Mouse (Mus musculus) midbrain, embryonic 14.5 days (tissue): ENCODE measurements around the gene Ina. TPM values are rescaled to one million over a fixed set of nuclear protein-coding genes. Genes with fewer than 3 reads are reported as not detected.

Experiments
- ATAC-seq: fragments of 200-750 bp; cut with Nextera tagmentation; 2 replicates; pipeline ENCODE4 v1.8.0; 2017; ENCODE audit warnings: moderate number of reproducible peaks, moderate library complexity; ENCODE audit not compliant: low FRiP score, low TSS enrichment
- DNase-seq: peaks from one replicate; pipeline ENCODE4 v3.0.0-alpha.2; 2015
- H3K27ac ChIP-seq: fragments of 300-500 bp; sonication (generic); replicated peaks from 2 replicates; pipeline ENCODE4 v1.5.1; 2014; ENCODE audit warnings: mild to moderate bottlenecking, low read depth, low read length, moderate library complexity
- H3K27me3 ChIP-seq: fragments of 300-500 bp; sonication (generic); 2 replicates; pipeline ENCODE4 v1.6.1; 2014; ENCODE audit warnings: low read length, control low read depth, mixed read lengths; ENCODE audit not compliant: control insufficient read depth, insufficient read depth
- H3K36me3 ChIP-seq: fragments of 300-500 bp; sonication (generic); 2 replicates; pipeline ENCODE4 v1.6.1; 2014; ENCODE audit warnings: low read length, control low read depth; ENCODE audit not compliant: control insufficient read depth, insufficient read depth
- H3K4me1 ChIP-seq: fragments of 300-500 bp; sonication (generic); 2 replicates; pipeline ENCODE4 v1.6.1; 2014; ENCODE audit warnings: mild to moderate bottlenecking, antibody characterized with exemption, low read length, control low read depth; ENCODE audit not compliant: control insufficient read depth, insufficient read depth
- H3K4me2 ChIP-seq: fragments of 300-500 bp; sonication (generic); 2 replicates; pipeline ENCODE4 v1.6.1; 2014; ENCODE audit warnings: mild to moderate bottlenecking, low read length, moderate library complexity
- H3K4me3 ChIP-seq: fragments of 300-500 bp; sonication (generic); replicated peaks from 2 replicates; pipeline ENCODE4 v1.5.1; 2014; ENCODE audit warnings: low read depth, low read length
- H3K9ac ChIP-seq: fragments of 300-500 bp; sonication (generic); replicated peaks from 2 replicates; pipeline ENCODE4 v1.6.1; 2014; ENCODE audit warnings: mild to moderate bottlenecking, low read length, moderate library complexity
- H3K9me3 ChIP-seq: fragments of 300-500 bp; sonication (generic); 2 replicates; pipeline ENCODE4 v1.6.1; 2016; ENCODE audit warnings: low read length, control low read depth, mixed read lengths; ENCODE audit not compliant: control insufficient read depth
- WGBS: fragments of 180-500 bp; shearing (Covaris S2); extraction: QIAGEN DNeasy Blood & Tissue Kit; methylation state at CpG from one replicate; pipeline ENCODE4 v1.1.7; 2014; 5-methylcytosine and 5-hydroxymethylcytosine counted together
- polyA plus RNA-seq: library from polyadenylated mRNA; unstranded; fragments of >200 nt; fragmentation: Nextera tagmentation; extraction: Ambion mirVana; gene quantifications from 2 replicates; pipeline ENCODE4 v1.2.1, GENCODE M21; 2014

Ina gene
- polyA plus RNA-seq, 1 experiment from 2014 or later: 611 TPM

- DNase-seq (no peak), ATAC-seq (no peak)
- WGBS: 63% methylated on average over 5 of the region's 5 CpGs
- Histone ChIP-seq H3K4me1 (no peaks in the 10 kb centered on the region), H3K9ac (no peak overlapping the region), H3K36me3 (no peaks in the 10 kb centered on the region), H3K27ac (no peak overlapping the region), H3K27me3 (no peaks in the 10 kb centered on the region), H3K4me3 (no peak overlapping the region), H3K4me2 (no peak overlapping the region), H3K9me3 (no peaks in the 10 kb centered on the region)
Measured at GRCm38 (mm10) chr19:47005873-47006272, 8.6 kb upstream of the Ina start.

- H3K4me3 ChIP-seq: no peak overlapping the region
- no peaks in the 10 kb centered on the region for H3K9me3 ChIP-seq
- H3K36me3 ChIP-seq: no peaks in the 10 kb centered on the region
- H3K9ac ChIP-seq: no peak overlapping the region
- no peaks in the 10 kb centered on the region for H3K27me3 ChIP-seq
- H3K4me1 ChIP-seq: no peaks in the 10 kb centered on the region
- ATAC-seq: no peak
- under 1% methylated on average over 4 of the region's 4 CpGs for WGBS
- no peak for DNase-seq
- H3K4me2 ChIP-seq: no peak overlapping the region
- H3K27ac ChIP-seq: no peak overlapping the region
Measured at GRCm38 (mm10) chr19:47006321-47006720, 8.2 kb upstream of the Ina start.

GRCm38 (mm10) chr19:47009420-47009819 lies 5.1 kb upstream of the Ina start:
- Histone ChIP-seq H3K9me3 (no peaks in the 10 kb centered on the region), H3K9ac (no peak overlapping the region), H3K4me1 (peaks cover 4% of the 10 kb centered on the region; the same call in 1 of the 2 replicates), H3K4me3 (no peak overlapping the region), H3K27me3 (peaks cover 2% of the 10 kb centered on the region; the same call in 1 of the 2 replicates), H3K36me3 (no peaks in the 10 kb centered on the region), H3K27ac (no peak overlapping the region), H3K4me2 (no peak overlapping the region)
- 94% methylated on average over 7 of the region's 7 CpGs for WGBS
- ATAC-seq (no peak), DNase-seq (no peak)

- no peak for ATAC-seq
- H3K9ac ChIP-seq: no peak overlapping the region
- no peak for DNase-seq
- no peak overlapping the region for H3K27ac ChIP-seq
- H3K4me3 ChIP-seq: no peak overlapping the region
- H3K4me1 ChIP-seq: peaks cover 4% of the 10 kb centered on the region; the same call in 1 of the 2 replicates
- H3K4me2 ChIP-seq: no peak overlapping the region
- H3K9me3 ChIP-seq: no peaks in the 10 kb centered on the region
- peaks cover 6% of the 10 kb centered on the region; the same call in 1 of the 2 replicates for H3K27me3 ChIP-seq
- H3K36me3 ChIP-seq: no peaks in the 10 kb centered on the region
- WGBS: 94% methylated on average over 5 of the region's 5 CpGs
Measured at GRCm38 (mm10) chr19:47009943-47010342, 4.6 kb upstream of the Ina start.

- Histone ChIP-seq H3K4me2 (0 out of 2 replicates have a peak overlapping the region, but pooled peaks have one; percentile 60), H3K27me3 (peaks cover 6% of the 10 kb centered on the region; the same call in 1 of the 2 replicates), H3K27ac (no peak overlapping the region), H3K36me3 (no peaks in the 10 kb centered on the region), H3K4me3 (no peak overlapping the region), H3K9me3 (no peaks in the 10 kb centered on the region), H3K9ac (no peak overlapping the region), H3K4me1 (peaks cover 4% of the 10 kb centered on the region; the same call in 1 of the 2 replicates)
- DNase-seq (no peak), ATAC-seq (no peak)
- 91% methylated on average over 15 of the region's 15 CpGs for WGBS
Measured at GRCm38 (mm10) chr19:47012521-47013130, 1.9 kb upstream of the Ina start.

GRCm38 (mm10) chr19:47013340-47014158 lies 949 bp upstream of the Ina start:
- H3K4me1 ChIP-seq: peaks cover 4% of the 10 kb centered on the region; the same call in 1 of the 2 replicates
- WGBS: 7% methylated on average over 20 of the region's 20 CpGs
- ATAC-seq (no peak), DNase-seq (peak; percentile 69)
- peaks cover 6% of the 10 kb centered on the region; the same call in 1 of the 2 replicates for H3K27me3 ChIP-seq
- no peaks in the 10 kb centered on the region for H3K36me3 ChIP-seq
- peak overlapping the region; percentile 88 for H3K9ac ChIP-seq
- peak overlapping the region; percentile 80 for H3K4me3 ChIP-seq
- peak overlapping the region; percentile 60 for H3K4me2 ChIP-seq
- H3K9me3 ChIP-seq: no peaks in the 10 kb centered on the region
- peak overlapping the region; percentile 95 for H3K27ac ChIP-seq

GRCm38 (mm10) chr19:47014159-47014446 lies 395 bp upstream of the Ina start:
- peaks cover 6% of the 10 kb centered on the region; the same call in 1 of the 2 replicates for H3K27me3 ChIP-seq
- peak overlapping the region; percentile 95 for H3K27ac ChIP-seq
- no peak for DNase-seq

GRCm38 (mm10) chr19:47015396-47015795 lies 898 bp downstream of the Ina start:
- peak; percentile 0; the same call in 1 of the 2 replicates for ATAC-seq
- peak; percentile 60 for DNase-seq

More at GRCm38 (mm10) chr19:47014159-47014446, 395 bp upstream of the Ina start:
- ATAC-seq: peak; percentile 40
- under 1% methylated on average over 11 of the region's 11 CpGs for WGBS
- Histone ChIP-seq H3K9ac (peak overlapping the region; percentile 88), H3K4me1 (peaks cover 7% of the 10 kb centered on the region; the same call in 1 of the 2 replicates), H3K4me3 (peak overlapping the region; percentile 80), H3K9me3 (no peaks in the 10 kb centered on the region), H3K4me2 (peak overlapping the region; percentile 60), H3K36me3 (no peaks in the 10 kb centered on the region)

More at GRCm38 (mm10) chr19:47015396-47015795, 898 bp downstream of the Ina start:
- 1% methylated on average over 37 of the region's 37 CpGs for WGBS
- peak overlapping the region; percentile 88 for H3K9ac ChIP-seq
- H3K4me3 ChIP-seq: peak overlapping the region; percentile 80
- H3K27me3 ChIP-seq: peaks cover 6% of the 10 kb centered on the region; the same call in 1 of the 2 replicates
- no peaks in the 10 kb centered on the region for H3K9me3 ChIP-seq
- H3K4me1 ChIP-seq: peaks cover 17% of the 10 kb centered on the region; the same call in 1 of the 2 replicates
- H3K36me3 ChIP-seq: no peaks in the 10 kb centered on the region
- H3K4me2 ChIP-seq: peak overlapping the region; percentile 60
- peak overlapping the region; percentile 95 for H3K27ac ChIP-seq
